Mouse (Mus musculus): ENCODE measurements at regions not wholly inside any gene's neighbourhood (a gene's known extent, or its start where the extent isn't known, plus 50 kb on each side); places are given as distances from the start of the nearest gene placed in this dataset.

- no peak overlapping the region for H3K4me3 ChIP-seq (ENCODE audit: insufficient read depth, low read length)
- H3K4me1 ChIP-seq (ENCODE audit: control insufficient read depth, insufficient read depth, low read length), result no peaks in the 10 kb centered on the region
- TF ChIP-seq CTCF (IDR thresholded peaks at IDR 0.05; ENCODE audit: borderline replicate concordance, insufficient read depth, low read length) (no peak), POLR2A (IDR thresholded peaks at IDR 0.05; ENCODE audit: low read depth, low read length) (no peak)
- H3K27ac ChIP-seq (ENCODE audit: insufficient read depth, low read length), result no peak overlapping the region
Observed at GRCm38 (mm10) chr8:103993897-103994296, 107.5 kb upstream of the Cdh5 start.

- Histone ChIP-seq H3K4me1 (ENCODE audit: control insufficient read depth, insufficient read depth, low read length) (no peaks in the 10 kb centered on the region), H3K4me3 (ENCODE audit: insufficient read depth, low read length) (no peak overlapping the region), H3K27ac (ENCODE audit: insufficient read depth, low read length) (no peak overlapping the region)
- TF ChIP-seq CTCF (IDR thresholded peaks at IDR 0.05; ENCODE audit: borderline replicate concordance, insufficient read depth, low read length) (no peak), POLR2A (IDR thresholded peaks at IDR 0.05; ENCODE audit: low read depth, low read length) (no peak)
Observed at GRCm38 (mm10) chr8:103998143-103998542, 103.3 kb upstream of the Cdh5 start.

- no peak overlapping the region for H3K4me3 ChIP-seq (ENCODE audit: insufficient read depth, low read length)
- TF ChIP-seq POLR2A (IDR thresholded peaks at IDR 0.05; ENCODE audit: low read depth, low read length), result no peak
- no peak for TF ChIP-seq CTCF (IDR thresholded peaks at IDR 0.05; ENCODE audit: borderline replicate concordance, insufficient read depth, low read length)
- no peak overlapping the region for H3K27ac ChIP-seq (ENCODE audit: insufficient read depth, low read length)
- peaks cover 2% of the 10 kb centered on the region; the same call in 1 of the 2 replicates for H3K4me1 ChIP-seq (ENCODE audit: control insufficient read depth, insufficient read depth, low read length)
Observed at GRCm38 (mm10) chr8:104007209-104007608, 94.2 kb upstream of the Cdh5 start.

DNA sequence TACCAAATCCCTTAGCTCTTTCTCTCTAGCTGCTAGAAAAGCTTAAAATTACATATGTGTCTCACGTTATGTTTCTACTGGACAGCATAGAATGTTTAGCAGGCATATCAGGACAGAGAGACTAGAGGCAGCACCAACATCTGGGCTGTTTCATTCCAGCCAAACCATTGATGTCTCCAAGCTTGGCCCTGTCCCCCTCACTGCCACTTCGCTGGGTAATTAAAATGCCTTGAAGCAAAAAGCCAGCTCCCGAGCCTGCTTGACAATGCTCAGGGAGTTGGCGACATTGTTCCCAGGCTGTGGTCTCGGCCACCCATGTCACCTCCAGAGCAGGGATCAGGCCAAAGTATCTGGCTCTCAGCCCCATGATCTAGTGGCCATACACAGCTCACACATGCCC is 92.7 kb upstream of the Cdh5 start:
- no peak for TF ChIP-seq POLR2A (IDR thresholded peaks at IDR 0.05; ENCODE audit: low read depth, low read length)
- no peak for TF ChIP-seq CTCF (IDR thresholded peaks at IDR 0.05; ENCODE audit: borderline replicate concordance, insufficient read depth, low read length)
- Histone ChIP-seq H3K4me3 (ENCODE audit: insufficient read depth, low read length) (no peak overlapping the region), H3K27ac (ENCODE audit: insufficient read depth, low read length) (no peak overlapping the region), H3K4me1 (ENCODE audit: control insufficient read depth, insufficient read depth, low read length) (peaks cover 2% of the 10 kb centered on the region; the same call in 1 of the 2 replicates)

DNA sequence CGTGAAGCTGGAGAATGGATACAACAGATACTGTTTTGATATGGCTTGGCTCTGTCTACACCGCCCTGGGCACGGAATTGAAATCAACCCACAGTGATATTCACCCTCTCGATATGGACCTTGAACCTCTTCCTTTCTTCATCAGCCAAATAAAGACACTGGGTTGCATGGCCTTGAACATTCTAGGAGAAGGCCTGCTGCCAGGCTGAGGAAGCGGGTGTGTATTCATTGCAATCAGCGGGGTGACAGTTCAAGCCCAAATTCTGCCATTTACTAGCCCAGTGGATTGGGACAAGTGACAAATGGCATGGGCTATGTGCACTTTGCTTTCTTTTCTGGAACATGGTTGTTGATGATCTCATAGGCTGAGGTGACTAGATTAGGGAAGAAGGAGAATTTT is 92.1 kb upstream of the Cdh5 start:
- Histone ChIP-seq H3K27ac (ENCODE audit: insufficient read depth, low read length) (no peak overlapping the region), H3K4me1 (ENCODE audit: control insufficient read depth, insufficient read depth, low read length) (peaks cover 2% of the 10 kb centered on the region; the same call in 1 of the 2 replicates), H3K4me3 (ENCODE audit: insufficient read depth, low read length) (no peak overlapping the region)
- TF ChIP-seq CTCF (IDR thresholded peaks at IDR 0.05; ENCODE audit: borderline replicate concordance, insufficient read depth, low read length), result no peak
- TF ChIP-seq POLR2A (IDR thresholded peaks at IDR 0.05; ENCODE audit: low read depth, low read length), result no peak

- TF ChIP-seq POLR2A (IDR thresholded peaks at IDR 0.05; ENCODE audit: low read depth, low read length), result 0 out of 2 replicates have a peak, but pooled peaks have one; percentile 15
- TF ChIP-seq CTCF (IDR thresholded peaks at IDR 0.05; ENCODE audit: borderline replicate concordance, insufficient read depth, low read length), result no peak
- H3K4me3 ChIP-seq (ENCODE audit: insufficient read depth, low read length), result no peak overlapping the region
- peaks cover 6% of the 10 kb centered on the region for H3K4me1 ChIP-seq (ENCODE audit: control insufficient read depth, insufficient read depth, low read length)
- peak overlapping the region; percentile 100 for H3K27ac ChIP-seq (ENCODE audit: insufficient read depth, low read length)
Observed at GRCm38 (mm10) chr8:104022231-104022630, 79.2 kb upstream of the Cdh5 start.

GRCm38 (mm10) chr8:104022691-104023509 is 78.5 kb upstream of the Cdh5 start:
- Histone ChIP-seq H3K4me3 (ENCODE audit: insufficient read depth, low read length) (no peak overlapping the region), H3K27ac (ENCODE audit: insufficient read depth, low read length) (peak overlapping the region; percentile 100), H3K4me1 (ENCODE audit: control insufficient read depth, insufficient read depth, low read length) (peaks cover 6% of the 10 kb centered on the region)
- TF ChIP-seq POLR2A (IDR thresholded peaks at IDR 0.05; ENCODE audit: low read depth, low read length), result peak; percentile 12
- TF ChIP-seq CTCF (IDR thresholded peaks at IDR 0.05; ENCODE audit: borderline replicate concordance, insufficient read depth, low read length), result no peak

- Histone ChIP-seq H3K4me1 (ENCODE audit: control insufficient read depth, insufficient read depth, low read length) (peaks cover 4% of the 10 kb centered on the region), H3K4me3 (ENCODE audit: insufficient read depth, low read length) (no peak overlapping the region), H3K27ac (ENCODE audit: insufficient read depth, low read length) (no peak overlapping the region)
- no peak for TF ChIP-seq POLR2A (IDR thresholded peaks at IDR 0.05; ENCODE audit: low read depth, low read length)
- TF ChIP-seq CTCF (IDR thresholded peaks at IDR 0.05; ENCODE audit: borderline replicate concordance, insufficient read depth, low read length), result peak; percentile 28; the same call in 1 of the 2 replicates
Observed at GRCm38 (mm10) chr8:104027161-104027821, 74.1 kb upstream of the Cdh5 start.

DNA sequence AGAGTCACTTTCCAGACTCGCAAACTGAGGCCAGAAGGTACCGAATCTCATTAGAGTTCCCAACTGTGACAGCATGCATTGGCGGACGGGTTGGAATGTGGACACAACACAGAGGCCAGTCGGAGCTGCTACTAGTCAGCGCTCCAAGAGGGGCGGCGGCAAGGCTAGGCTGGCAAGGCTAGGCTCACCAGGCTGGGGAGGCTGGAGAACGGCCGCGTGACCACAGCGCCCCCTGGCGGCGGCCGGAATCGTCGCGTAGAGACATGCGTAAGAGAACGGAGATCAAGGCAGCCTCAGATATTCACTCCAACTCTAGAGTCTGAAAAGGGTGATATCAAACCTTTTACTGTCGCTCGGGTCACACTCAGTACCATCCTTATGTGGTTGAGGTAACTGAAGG is 72.8 kb upstream of the Cdh5 start:
- no peaks in the 10 kb centered on the region for H3K4me1 ChIP-seq (ENCODE audit: control insufficient read depth, insufficient read depth, low read length)
- H3K27ac ChIP-seq (ENCODE audit: insufficient read depth, low read length), result peak overlapping the region; percentile 29
- H3K4me3 ChIP-seq (ENCODE audit: insufficient read depth, low read length), result no peak overlapping the region

GRCm38 (mm10) chr8:104032179-104032578 is 69.2 kb upstream of the Cdh5 start:
- no peaks in the 10 kb centered on the region for H3K4me1 ChIP-seq (ENCODE audit: control insufficient read depth, insufficient read depth, low read length)
- H3K4me3 ChIP-seq (ENCODE audit: insufficient read depth, low read length), result no peak overlapping the region
- TF ChIP-seq CTCF (IDR thresholded peaks at IDR 0.05; ENCODE audit: borderline replicate concordance, insufficient read depth, low read length) (no peak), POLR2A (IDR thresholded peaks at IDR 0.05; ENCODE audit: low read depth, low read length) (no peak)
- H3K27ac ChIP-seq (ENCODE audit: insufficient read depth, low read length), result no peak overlapping the region

More for the DNA sequence above, 72.8 kb upstream of the Cdh5 start:
- TF ChIP-seq CTCF (IDR thresholded peaks at IDR 0.05; ENCODE audit: borderline replicate concordance, insufficient read depth, low read length) (peak; percentile 92), POLR2A (IDR thresholded peaks at IDR 0.05; ENCODE audit: low read depth, low read length) (0 out of 2 replicates have a peak, but pooled peaks have one; percentile 49)
